Mouse (Mus musculus) midbrain, embryonic 11.5 days (tissue): ENCODE measurements around the gene Tle3. TPM values are rescaled to one million over a fixed set of nuclear protein-coding genes. Genes with fewer than 3 reads are reported as not detected.

Source experiments
- ATAC-seq: fragments of 200-750 bp; cut with Nextera tagmentation; 2 replicates; pipeline ENCODE4 v1.8.0; 2017; ENCODE audit warnings: moderate TSS enrichment, moderate library complexity; ENCODE audit not compliant: low FRiP score
- DNase-seq: peaks from one replicate; pipeline ENCODE4 v3.0.0; 2015; ENCODE audit warnings: low spot score; ENCODE audit errors: missing footprints
- H3K27ac ChIP-seq: fragments of 300-500 bp; sonication (generic); 2 replicates; pipeline ENCODE4 v1.5.1; 2014; ENCODE audit warnings: low read depth, low read length
- H3K27me3 ChIP-seq: fragments of 300-500 bp; sonication (generic); 2 replicates; pipeline ENCODE4 v1.6.1; 2014; ENCODE audit warnings: mild to moderate bottlenecking, low read length, moderate library complexity, mixed read lengths; ENCODE audit not compliant: control insufficient read depth, insufficient read depth
- H3K36me3 ChIP-seq: fragments of 300-500 bp; sonication (generic); 2 replicates; pipeline ENCODE4 v1.6.1; 2014; ENCODE audit warnings: mild to moderate bottlenecking, low read length, moderate library complexity, mixed read lengths; ENCODE audit not compliant: control insufficient read depth, insufficient read depth
- H3K4me1 ChIP-seq: fragments of 300-500 bp; sonication (generic); 2 replicates; pipeline ENCODE4 v1.6.1; 2014; ENCODE audit warnings: low read length; ENCODE audit not compliant: control insufficient read depth, insufficient read depth
- H3K4me2 ChIP-seq: fragments of 300-500 bp; sonication (generic); 2 replicates; pipeline ENCODE4 v1.6.1; 2014; ENCODE audit warnings: mild to moderate bottlenecking, moderate library complexity
- H3K4me3 ChIP-seq: fragments of 300-500 bp; sonication (generic); 2 replicates; pipeline ENCODE4 v1.5.1; 2014; ENCODE audit warnings: low read depth, low read length
- H3K9ac ChIP-seq: fragments of 300-500 bp; sonication (generic); 2 replicates; pipeline ENCODE4 v1.6.1; 2014; ENCODE audit warnings: low read length
- H3K9me3 ChIP-seq: fragments of 300-500 bp; sonication (generic); 2 replicates; pipeline ENCODE4 v1.6.1; 2016; ENCODE audit warnings: low read length; ENCODE audit not compliant: control insufficient read depth
- WGBS: fragments of 180-500 bp; shearing (Covaris S2); extraction: QIAGEN DNeasy Blood & Tissue Kit; methylation state at CpG from one replicate; pipeline ENCODE4 v1.1.7; 2014; 5-methylcytosine and 5-hydroxymethylcytosine counted together
- polyA plus RNA-seq: library from polyadenylated mRNA; unstranded; fragments of >200 nt; fragmentation: Nextera tagmentation; extraction: Ambion mirVana; gene quantifications from 2 replicates; pipeline ENCODE4 v1.2.1, GENCODE M21; 2014

Gene Tle3
- polyA plus RNA-seq, 1 experiment from 2014 or later, result 38.2 TPM

DNA sequence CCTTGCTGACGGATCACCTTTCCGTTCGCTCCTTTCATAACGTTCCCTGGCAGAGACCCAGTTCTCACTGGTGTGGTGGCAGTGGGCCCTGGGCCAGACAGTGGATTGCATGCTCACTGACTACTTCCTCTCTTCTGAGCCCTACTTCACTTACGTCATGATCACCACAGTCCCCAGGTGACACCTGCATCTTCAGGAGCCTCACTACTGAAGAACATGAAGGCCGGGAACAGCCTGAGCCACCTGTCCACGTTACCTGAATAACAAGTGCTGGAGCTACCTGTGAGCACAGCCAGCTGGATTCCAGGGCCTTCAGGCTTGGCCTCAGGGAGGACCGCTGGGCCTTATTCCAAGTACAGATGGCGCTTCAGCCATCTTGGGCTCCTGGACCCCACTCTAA is 24.1 kb upstream of the Tle3 start:
- Histone ChIP-seq H3K4me3 (no peak overlapping the region), H3K9ac (no peak overlapping the region), H3K27ac (no peak overlapping the region), H3K27me3 (no peaks in the 10 kb centered on the region), H3K9me3 (no peaks in the 10 kb centered on the region), H3K4me2 (no peak overlapping the region), H3K36me3 (no peaks in the 10 kb centered on the region), H3K4me1 (0 out of 2 replicates have a peak, but pooled peaks cover 2% of the 10 kb centered on the region)
- WGBS, result 93% methylated on average over 9 of the region's 9 CpGs
- no peak for ATAC-seq
- no peak for DNase-seq

DNA sequence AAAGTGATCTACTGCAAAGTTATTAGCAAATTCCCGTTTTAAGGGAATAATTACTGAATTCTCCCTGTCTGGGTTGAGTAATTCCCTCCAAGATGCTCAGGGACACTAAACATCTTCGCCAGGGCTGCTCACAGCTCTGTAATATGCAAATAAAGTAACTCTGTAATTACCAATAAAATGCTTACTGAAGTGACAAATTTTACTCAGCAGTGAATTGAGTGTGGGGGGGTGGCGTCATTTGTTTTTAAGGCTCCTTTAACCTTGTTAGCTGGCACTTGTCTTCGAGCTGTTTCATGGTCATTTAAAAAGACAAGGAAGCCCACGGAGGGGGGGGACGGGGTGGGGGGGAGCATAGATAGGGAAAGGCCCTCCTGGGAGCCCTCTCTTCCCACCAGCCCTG is 23.6 kb upstream of the Tle3 start:
- Histone ChIP-seq H3K9me3 (no peaks in the 10 kb centered on the region), H3K4me3 (no peak overlapping the region), H3K27me3 (no peaks in the 10 kb centered on the region), H3K27ac (no peak overlapping the region), H3K36me3 (no peaks in the 10 kb centered on the region), H3K9ac (no peak overlapping the region), H3K4me2 (no peak overlapping the region), H3K4me1 (0 out of 2 replicates have a peak, but pooled peaks cover 2% of the 10 kb centered on the region)
- WGBS, result 67% methylated on average over 6 of the region's 6 CpGs
- DNase-seq (no peak), ATAC-seq (no peak)

DNA sequence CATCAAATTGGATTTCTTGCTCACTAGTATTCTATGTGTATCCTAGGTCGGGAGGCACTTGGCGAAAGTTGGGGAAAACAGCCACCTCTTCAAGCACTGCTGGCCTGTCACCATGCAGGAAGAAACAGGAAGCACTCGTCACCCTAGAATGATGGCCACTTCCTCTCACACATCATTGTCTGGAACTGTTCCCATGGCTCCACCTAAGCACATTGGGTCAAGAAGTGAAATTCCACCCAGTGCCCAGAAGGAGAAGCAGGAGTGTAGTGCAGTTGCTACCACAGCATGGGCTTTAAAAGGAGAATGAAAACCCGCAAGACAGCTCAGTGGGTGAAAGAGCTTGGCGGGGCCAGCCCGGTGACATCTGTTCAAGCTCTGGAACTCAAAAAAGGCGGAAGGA is 22.5 kb upstream of the Tle3 start:
- H3K9ac ChIP-seq, result no peak overlapping the region
- no peaks in the 10 kb centered on the region for H3K36me3 ChIP-seq
- 90% methylated on average over 7 of the region's 7 CpGs for WGBS
- no peak for DNase-seq
- no peak overlapping the region for H3K4me3 ChIP-seq
- no peaks in the 10 kb centered on the region for H3K27me3 ChIP-seq
- no peak overlapping the region for H3K4me2 ChIP-seq
- no peak overlapping the region for H3K27ac ChIP-seq
- H3K4me1 ChIP-seq, result 0 out of 2 replicates have a peak, but pooled peaks cover 2% of the 10 kb centered on the region
- no peaks in the 10 kb centered on the region for H3K9me3 ChIP-seq
- no peak for ATAC-seq

DNA sequence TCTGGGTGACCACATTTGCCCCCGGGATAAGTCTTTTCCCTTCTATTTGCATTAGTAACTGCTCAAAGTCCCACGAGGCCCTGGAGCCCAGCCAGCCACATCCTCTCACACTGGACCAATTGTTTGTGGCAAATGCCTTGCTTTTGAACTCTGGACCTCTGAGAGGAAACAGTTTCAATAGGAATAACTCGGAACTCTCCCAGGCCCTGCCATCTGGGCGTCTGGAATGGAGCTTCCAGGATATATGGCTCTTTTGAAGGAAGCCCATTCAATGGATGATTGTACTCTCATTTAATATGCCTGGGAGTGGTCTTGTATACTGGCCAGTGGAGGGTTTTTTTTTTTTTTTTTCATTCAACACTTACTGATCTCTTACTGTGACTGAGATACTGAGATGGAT is 21.0 kb upstream of the Tle3 start:
- H3K36me3 ChIP-seq, result no peaks in the 10 kb centered on the region
- DNase-seq (no peak), ATAC-seq (no peak)
- H3K4me1 ChIP-seq, result 0 out of 2 replicates have a peak, but pooled peaks cover 2% of the 10 kb centered on the region
- no peaks in the 10 kb centered on the region for H3K9me3 ChIP-seq
- H3K27me3 ChIP-seq, result no peaks in the 10 kb centered on the region
- no peak overlapping the region for H3K9ac ChIP-seq
- H3K4me2 ChIP-seq, result no peak overlapping the region
- no peak overlapping the region for H3K27ac ChIP-seq
- H3K4me3 ChIP-seq, result no peak overlapping the region
- WGBS, result 25% methylated on average over 4 of the region's 4 CpGs

DNA sequence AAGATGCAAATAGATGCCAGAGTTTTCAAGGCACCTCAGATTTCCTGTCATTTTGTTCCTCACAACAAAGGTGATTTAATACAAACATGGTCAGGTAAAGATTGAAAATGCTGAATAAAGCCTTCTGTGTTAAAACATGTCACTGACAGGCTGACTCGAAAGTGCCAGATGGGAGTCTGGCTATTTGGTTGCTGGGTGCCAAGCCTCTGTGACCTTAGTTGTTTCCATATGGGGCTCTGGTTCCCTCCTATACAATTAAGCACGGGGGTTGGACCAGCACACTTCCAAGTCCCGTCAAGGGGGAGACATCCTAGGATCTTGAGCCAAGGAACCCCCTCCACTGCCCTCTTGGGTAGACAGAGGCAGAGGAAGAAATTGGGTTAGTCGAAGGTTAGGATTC is 13.2 kb upstream of the Tle3 start:
- 36% methylated on average over 4 of the region's 4 CpGs for WGBS
- Histone ChIP-seq H3K27me3 (peaks cover 12% of the 10 kb centered on the region), H3K36me3 (no peaks in the 10 kb centered on the region), H3K4me1 (peaks cover 29% of the 10 kb centered on the region), H3K4me3 (no peak overlapping the region), H3K9ac (no peak overlapping the region), H3K27ac (no peak overlapping the region), H3K9me3 (peaks cover 5% of the 10 kb centered on the region), H3K4me2 (no peak overlapping the region)
- no peak for ATAC-seq
- peak; percentile 86 for DNase-seq

DNA sequence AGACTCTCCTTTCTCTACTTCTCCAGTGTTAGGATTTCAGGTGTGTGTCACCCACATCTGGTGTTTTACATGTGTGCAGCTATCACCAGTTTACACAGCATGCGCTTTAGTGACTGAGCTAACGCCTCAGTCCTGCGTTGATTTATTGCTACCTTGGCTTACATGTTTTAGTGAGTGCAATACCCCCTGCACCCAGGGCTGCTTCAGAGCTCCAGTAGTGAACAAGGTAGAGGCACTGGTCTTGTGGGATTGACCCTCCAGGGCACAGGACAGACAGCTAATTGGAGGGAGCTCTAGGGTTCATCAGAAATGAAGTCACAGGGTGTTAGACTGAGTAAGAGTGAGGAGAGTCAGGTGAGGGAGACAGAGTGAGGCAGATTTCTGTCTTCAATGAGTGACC is 12.4 kb upstream of the Tle3 start:
- Histone ChIP-seq H3K4me3 (no peak overlapping the region), H3K36me3 (no peaks in the 10 kb centered on the region), H3K9ac (no peak overlapping the region), H3K4me2 (no peak overlapping the region), H3K27me3 (peaks cover 17% of the 10 kb centered on the region), H3K4me1 (peaks cover 29% of the 10 kb centered on the region), H3K9me3 (peaks cover 5% of the 10 kb centered on the region), H3K27ac (no peak overlapping the region)
- ATAC-seq (no peak), DNase-seq (peak; percentile 81)
- WGBS, result 86% methylated on average over 3 of the region's 3 CpGs

DNA sequence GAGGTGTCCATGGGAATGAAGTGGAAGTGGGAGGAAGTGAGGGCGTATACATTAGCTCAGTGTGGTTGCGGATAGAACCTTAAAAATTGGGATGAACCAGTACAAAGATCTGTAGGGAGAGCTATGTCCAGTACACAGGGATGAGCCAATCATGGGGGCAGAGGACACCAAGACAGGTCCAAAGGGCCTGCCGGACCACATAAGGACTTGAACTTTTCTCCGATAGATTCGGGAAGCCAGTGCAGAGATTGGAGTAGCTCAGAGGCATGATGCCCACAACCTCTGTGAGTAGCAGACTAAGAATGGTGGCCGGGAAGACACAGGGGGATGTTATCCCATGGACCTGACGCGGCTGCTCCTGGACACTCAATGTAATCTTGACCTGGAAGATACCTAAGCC is 12.0 kb upstream of the Tle3 start:
- Histone ChIP-seq H3K4me3 (no peak overlapping the region), H3K27me3 (peaks cover 21% of the 10 kb centered on the region), H3K4me1 (peaks cover 29% of the 10 kb centered on the region), H3K4me2 (no peak overlapping the region), H3K9ac (no peak overlapping the region), H3K9me3 (peaks cover 5% of the 10 kb centered on the region), H3K36me3 (no peaks in the 10 kb centered on the region), H3K27ac (no peak overlapping the region)
- 84% methylated on average over 8 of the region's 8 CpGs for WGBS
- peak; percentile 88 for DNase-seq
- no peak for ATAC-seq

DNA sequence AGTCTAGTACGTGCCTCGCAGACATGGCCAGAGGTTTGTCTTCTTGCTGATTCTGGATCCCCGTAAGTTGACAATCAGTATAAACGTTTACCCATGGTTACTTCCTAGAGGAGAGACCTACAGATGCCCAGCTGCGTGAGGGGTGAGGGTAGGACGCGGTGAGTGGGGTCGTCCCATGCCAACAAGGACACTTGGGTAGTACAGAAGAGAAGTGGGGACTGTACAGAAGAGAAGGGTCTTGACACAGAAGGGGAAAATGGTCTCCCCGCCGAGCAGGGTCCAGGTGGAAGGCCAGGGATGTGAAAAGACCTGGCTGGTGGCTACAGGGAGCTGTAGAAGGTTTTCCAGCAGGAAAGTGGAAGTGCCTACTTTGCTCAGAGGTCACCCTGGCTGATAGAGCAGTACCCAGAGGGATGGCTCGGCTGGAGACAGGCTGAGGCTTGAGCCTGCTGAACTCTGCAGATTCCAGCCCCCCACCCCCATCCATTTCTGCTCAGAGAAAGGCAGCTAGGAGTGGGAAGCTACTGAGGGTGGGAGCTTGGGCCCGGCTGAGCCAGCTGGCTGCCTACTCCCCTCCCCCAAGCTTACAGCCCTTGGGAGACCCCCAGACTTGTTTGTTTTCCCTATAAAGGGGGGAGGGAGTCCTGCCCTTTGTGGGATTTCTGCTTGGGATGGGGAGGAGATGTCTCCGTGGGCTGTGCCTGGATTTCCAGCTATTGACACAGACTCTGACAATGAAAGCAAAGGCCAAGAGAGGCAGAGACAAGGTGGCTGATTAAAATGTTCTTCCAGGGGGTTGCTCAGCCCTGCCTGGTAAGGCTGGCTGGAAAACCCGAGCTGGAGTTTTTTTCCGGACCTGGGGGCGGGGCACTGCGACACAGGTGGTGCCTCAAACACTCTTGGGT is 11.2 kb upstream of the Tle3 start:
- Histone ChIP-seq H3K36me3 (no peaks in the 10 kb centered on the region), H3K9me3 (peaks cover 5% of the 10 kb centered on the region), H3K4me2 (peak overlapping the region; percentile 22; the same call in 1 of the 2 replicates), H3K4me1 (peaks cover 32% of the 10 kb centered on the region), H3K27ac (0 out of 2 replicates have a peak overlapping the region, but pooled peaks have one; percentile 10), H3K27me3 (peaks cover 24% of the 10 kb centered on the region), H3K9ac (no peak overlapping the region), H3K4me3 (no peak overlapping the region)
- peak; percentile 96 for ATAC-seq
- WGBS, result 17% methylated on average over 17 of the region's 17 CpGs
- DNase-seq, result peak; percentile 99

DNA sequence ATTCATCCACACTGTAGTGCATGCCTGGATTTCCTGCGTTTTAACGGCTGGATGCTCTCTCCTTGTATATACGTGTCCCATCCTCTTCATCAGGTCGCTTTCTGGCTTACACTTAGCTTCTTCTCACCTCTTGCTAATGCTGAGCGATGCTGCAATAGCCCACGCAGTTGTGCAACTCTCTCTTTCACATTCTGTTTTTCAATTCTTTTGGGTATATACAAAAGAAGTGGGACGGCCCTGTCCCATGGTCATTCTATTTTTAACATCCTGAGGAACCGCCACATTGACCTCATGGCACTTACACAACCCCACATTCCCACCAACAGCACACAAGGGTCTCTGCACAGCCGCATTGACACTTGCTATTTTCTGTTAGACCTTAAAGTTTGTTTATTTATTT is 9.0 kb upstream of the Tle3 start:
- no peak overlapping the region for H3K9ac ChIP-seq
- DNase-seq (no peak), ATAC-seq (no peak)
- WGBS, result 67% methylated on average over 9 of the region's 9 CpGs
- no peak overlapping the region for H3K4me2 ChIP-seq
- peaks cover 43% of the 10 kb centered on the region for H3K4me1 ChIP-seq
- no peaks in the 10 kb centered on the region for H3K9me3 ChIP-seq
- H3K27ac ChIP-seq, result no peak overlapping the region
- no peak overlapping the region for H3K4me3 ChIP-seq
- H3K27me3 ChIP-seq, result peaks cover 34% of the 10 kb centered on the region
- H3K36me3 ChIP-seq, result no peaks in the 10 kb centered on the region
